Mouse (Mus musculus): ENCODE data around the gene Kcnh5. TPM values are rescaled to one million over a fixed set of nuclear protein-coding genes. Genes with fewer than 3 reads are reported as not detected.

Gene Kcnh5
- not detected for polyA plus RNA-seq (2014; fragmentation: Illumina TruSeq; extraction: RNeasy Lipid Tissue Mini Kit (QIAGEN cat#74804); ENCODE audit: low read depth, low replicate concordance)

DNA sequence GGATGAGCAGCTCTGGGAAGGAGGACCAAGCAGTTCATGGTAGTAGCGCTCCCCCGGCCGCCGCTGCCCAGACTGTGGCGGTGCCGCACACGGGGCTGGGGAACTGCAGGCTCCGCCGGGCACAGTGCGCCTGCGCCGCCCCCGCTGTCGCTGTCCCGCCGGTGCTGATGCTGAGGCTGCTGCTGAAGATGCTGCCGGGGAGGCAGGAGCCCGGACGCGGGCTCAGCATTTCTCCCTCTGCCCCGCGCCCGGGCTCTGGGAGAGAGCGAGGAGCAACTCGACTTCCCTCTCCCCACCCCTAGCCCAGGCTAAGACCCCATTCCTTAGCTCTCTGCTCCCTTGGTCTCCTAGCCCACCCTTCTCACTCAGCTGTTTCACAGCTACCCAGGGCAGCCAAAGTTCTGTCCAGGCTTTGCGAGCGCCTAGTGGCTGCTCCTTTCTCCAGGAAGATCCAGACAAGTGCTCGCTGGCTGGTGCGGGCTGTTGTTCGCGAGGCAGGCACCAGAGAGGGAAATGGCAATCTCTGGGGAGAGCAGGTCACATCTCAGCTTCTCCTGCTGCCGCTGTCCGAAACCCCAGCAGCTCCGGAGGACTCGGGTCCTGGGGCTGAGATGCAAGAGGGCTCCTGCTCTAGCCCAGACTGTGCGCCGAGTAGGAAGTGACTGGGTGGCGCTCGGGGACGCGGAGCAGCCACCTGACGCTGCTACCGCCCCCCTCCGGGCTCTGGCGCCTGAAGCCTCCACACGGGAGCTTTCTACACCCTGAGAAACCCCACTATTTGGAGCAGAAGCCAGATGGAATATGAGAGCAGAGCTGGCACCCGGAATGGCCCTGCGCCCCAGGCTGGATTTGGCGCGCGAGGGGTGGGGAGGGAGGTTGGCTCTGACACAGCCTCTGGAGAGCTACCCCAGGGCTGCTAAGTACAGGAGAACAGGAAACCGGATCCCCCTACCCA lies at the start of gene Kcnh5:
TSS of gene Kcnh5 (minus strand) at position 642 of the 955 bp plus-strand sequence.

Other genes starting within 250 kb of the Kcnh5 start
- gene Rhoj, start 131.0 kb upstream of the Kcnh5 start, polyA plus RNA-seq (2014; fragmentation: Illumina TruSeq; extraction: RNeasy Lipid Tissue Mini Kit (QIAGEN cat#74804); ENCODE audit: low read depth, low replicate concordance): 25.9 TPM
- not detected for gene Gphb5, start 239.4 kb upstream of the Kcnh5 start, polyA plus RNA-seq (2014; fragmentation: Illumina TruSeq; extraction: RNeasy Lipid Tissue Mini Kit (QIAGEN cat#74804); ENCODE audit: low read depth, low replicate concordance)

All from adipose tissue, adult 10 weeks (tissue).